Mouse (Mus musculus) hindbrain, embryonic 12.5 days (tissue): ENCODE data around the gene Abi3. TPM values are rescaled to one million over a fixed set of nuclear protein-coding genes. Genes with fewer than 3 reads are reported as not detected.
"Not testable (repeated sequence)": the region's sequence is repeated elsewhere in the genome, so short reads cannot be mapped to it uniquely, and the experiment has no call there.

Source experiments
- ATAC-seq: fragments of 200-750 bp; cut with Nextera tagmentation; 2 replicates; pipeline ENCODE4 v1.8.0; 2017; ENCODE audit warnings: moderate TSS enrichment; ENCODE audit not compliant: low FRiP score
- H3K27ac ChIP-seq: fragments of 300-500 bp; sonication (generic); 2 replicates; pipeline ENCODE4 v1.5.1; 2016; ENCODE audit warnings: mild to moderate bottlenecking
- H3K27me3 ChIP-seq: fragments of 300-500 bp; sonication (generic); 2 replicates; pipeline ENCODE4 v1.6.1; 2016; ENCODE audit warnings: mild to moderate bottlenecking
- H3K36me3 ChIP-seq: fragments of 300-500 bp; sonication (generic); 2 replicates; pipeline ENCODE4 v1.6.1; 2016; ENCODE audit warnings: mild to moderate bottlenecking
- H3K4me1 ChIP-seq: fragments of 300-500 bp; sonication (generic); 2 replicates; pipeline ENCODE4 v1.6.1; 2016
- H3K4me2 ChIP-seq: fragments of 300-500 bp; sonication (generic); replicated peaks from 2 replicates; pipeline ENCODE4 v1.6.1; 2016; ENCODE audit warnings: mild to moderate bottlenecking
- H3K4me3 ChIP-seq: fragments of 300-500 bp; sonication (generic); 2 replicates; pipeline ENCODE4 v1.5.1; 2016; ENCODE audit warnings: mild to moderate bottlenecking
- H3K9ac ChIP-seq: fragments of 300-500 bp; sonication (generic); 2 replicates; pipeline ENCODE4 v1.6.1; 2016; ENCODE audit warnings: mild to moderate bottlenecking, moderate library complexity
- H3K9me3 ChIP-seq: fragments of 300-500 bp; sonication (generic); replicated peaks from 2 replicates; pipeline ENCODE4 v1.6.1; 2016; ENCODE audit warnings: mild to moderate bottlenecking
- WGBS: fragments of 180-500 bp; shearing (Covaris S2); methylation state at CpG from one replicate; pipeline ENCODE4 v1.1.7; 2016; 5-methylcytosine and 5-hydroxymethylcytosine counted together
- polyA plus RNA-seq: library from polyadenylated mRNA; unstranded; fragments of >200 nt; fragmentation: Nextera tagmentation; extraction: Ambion mirVana; gene quantifications from 2 replicates; pipeline ENCODE4 v1.2.1, GENCODE M21; 2016

Abi3 gene
- polyA plus RNA-seq, result 3.7 and 4.7 TPM in 2 replicates

DNA sequence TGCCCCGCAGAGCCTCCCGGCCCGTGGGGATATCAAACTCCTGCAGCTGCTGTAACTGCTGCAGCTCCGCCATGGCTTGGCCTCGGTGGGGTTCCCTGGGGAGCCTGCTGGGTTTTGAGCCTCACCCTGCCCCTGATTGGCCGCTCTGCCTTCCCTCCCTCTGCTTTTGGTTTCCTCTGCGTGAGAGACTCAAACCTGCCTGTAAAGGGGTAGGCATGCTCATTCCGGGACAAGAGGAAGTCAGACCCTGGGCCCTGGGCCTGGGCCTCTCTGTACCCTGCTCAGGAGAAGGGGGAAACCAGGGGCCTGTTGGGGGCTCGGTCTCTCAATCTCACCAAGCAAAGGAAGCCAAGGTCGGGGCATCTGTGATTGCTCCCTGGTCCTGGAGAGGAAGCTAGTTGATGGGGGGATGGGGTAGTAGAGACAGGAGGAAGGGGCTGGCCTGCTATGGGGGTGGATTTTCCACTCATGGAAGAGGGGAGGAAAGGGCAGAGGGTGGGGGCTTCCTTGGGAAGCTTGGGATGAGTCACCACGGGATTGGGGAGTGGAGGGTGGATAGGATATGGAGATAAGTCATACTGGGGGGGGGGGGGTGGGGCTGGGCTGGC is at the start of gene Abi3:
Abi3 (minus strand) TSS at position 403 of the 608 bp plus-strand sequence.
- H3K9ac ChIP-seq, result no peak within 1 kb of the TSS; the same call in 1 of the 2 replicates
- no peaks in the 10 kb centered on the region for H3K36me3 ChIP-seq
- H3K9me3 ChIP-seq, result no peaks in the 10 kb centered on the region
- no peak within 1 kb of the TSS for H3K27ac ChIP-seq
- WGBS, result 12% methylated on average over 11 of the region's 11 CpGs
- H3K4me1 ChIP-seq, result peaks cover 9% of the 10 kb centered on the region
- H3K4me3 ChIP-seq, result 0 out of 2 replicates have a peak within 1 kb of the TSS, but pooled peaks have one; percentile 3
- no peak for ATAC-seq
- peaks cover 32% of the 10 kb centered on the region for H3K27me3 ChIP-seq
- H3K4me2 ChIP-seq, result peak within 1 kb of the TSS; percentile 27

DNA sequence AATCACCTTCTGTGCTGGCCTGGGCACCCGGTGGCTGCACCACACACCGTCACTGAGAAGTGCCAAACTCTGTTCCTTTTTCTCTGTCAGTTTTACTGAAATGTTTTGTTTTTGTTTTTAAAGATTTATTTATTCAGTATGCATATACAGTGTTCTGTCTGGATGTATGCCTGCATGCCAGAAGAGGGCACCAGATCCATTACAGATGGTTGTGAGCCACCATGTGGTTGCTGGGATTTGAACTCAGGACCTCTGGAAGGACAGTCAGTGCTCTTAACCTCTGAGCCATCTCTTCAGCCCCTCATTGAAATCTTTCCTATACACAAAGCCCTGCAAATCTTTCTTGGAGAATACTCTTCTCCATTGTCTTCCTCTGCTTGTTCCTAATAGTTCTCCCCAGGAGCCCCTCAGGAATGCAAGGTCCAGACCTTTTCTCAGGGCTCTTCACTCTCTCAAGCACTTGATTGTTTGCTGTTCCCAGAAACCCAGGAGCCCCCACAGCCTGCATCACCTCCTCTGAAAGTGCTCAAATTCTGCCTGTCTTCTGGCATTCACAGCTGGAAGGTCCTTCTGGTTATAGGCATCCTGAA is 48.3 kb upstream of the Abi3 start:
- H3K9ac ChIP-seq, result no peak overlapping the region
- no peak overlapping the region for H3K27ac ChIP-seq
- no peak for ATAC-seq
- 63% methylated on average over 2 of the region's 2 CpGs for WGBS
- H3K27me3 ChIP-seq, result no peaks in the 10 kb centered on the region
- H3K36me3 ChIP-seq, result no peaks in the 10 kb centered on the region
- H3K9me3 ChIP-seq, result no peaks in the 10 kb centered on the region
- H3K4me1 ChIP-seq, result no peaks in the 10 kb centered on the region
- H3K4me3 ChIP-seq, result no peak overlapping the region
- H3K4me2 ChIP-seq, result no peak overlapping the region

DNA sequence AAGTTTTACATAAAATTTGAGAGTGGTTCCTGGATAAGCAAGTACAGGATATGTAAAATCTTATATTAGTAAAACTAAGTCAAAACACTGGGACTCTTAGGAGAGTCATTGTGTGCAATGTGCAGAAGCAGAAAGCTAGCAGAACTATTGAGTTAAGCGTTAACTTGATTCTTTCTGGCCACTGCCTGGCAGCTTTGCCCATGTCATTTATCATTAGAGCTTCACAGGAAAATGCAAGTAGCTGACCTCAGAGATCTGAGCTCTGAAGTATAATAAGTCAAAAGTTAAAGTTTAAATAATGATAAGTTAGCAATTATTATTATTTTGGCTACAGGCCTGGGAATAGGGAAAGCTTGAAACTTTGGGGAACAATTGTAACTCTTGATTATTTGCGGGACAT is 37.6 kb upstream of the Abi3 start:
- WGBS, result 65% methylated on average over 2 of the region's 2 CpGs
- H3K9me3 ChIP-seq, H3K4me1 ChIP-seq, H3K27me3 ChIP-seq, H3K27ac ChIP-seq, H3K9ac ChIP-seq, ATAC-seq, H3K4me3 ChIP-seq, H3K36me3 ChIP-seq, H3K4me2 ChIP-seq: not testable (repeated sequence)

DNA sequence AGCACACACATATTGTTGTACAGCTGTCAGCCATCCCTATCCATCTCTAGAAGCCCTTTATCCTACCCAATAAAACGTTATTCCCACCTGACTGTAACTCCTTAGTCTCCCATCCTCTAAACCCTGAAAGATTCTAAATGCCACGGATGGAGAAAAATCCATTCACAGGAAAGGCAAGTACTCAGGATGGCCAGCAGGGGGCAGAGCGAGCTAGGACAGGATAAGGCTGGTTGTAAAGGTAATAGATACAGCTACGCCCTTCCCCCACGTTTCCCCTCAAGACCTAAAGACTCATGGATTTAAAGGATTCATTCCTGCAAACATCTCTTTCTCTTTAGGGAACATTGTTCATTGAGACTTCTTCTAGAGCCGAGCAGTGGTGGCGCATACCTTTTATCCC is 34.0 kb upstream of the Abi3 start:
- no peak for ATAC-seq
- Histone ChIP-seq H3K27me3 (peaks cover 4% of the 10 kb centered on the region; the same call in 1 of the 2 replicates), H3K4me1 (no peaks in the 10 kb centered on the region), H3K36me3 (no peaks in the 10 kb centered on the region), H3K4me2 (peak overlapping the region; percentile 16; the same call in 1 of the 2 replicates), H3K9ac (no peak overlapping the region), H3K27ac (no peak overlapping the region), H3K9me3 (no peaks in the 10 kb centered on the region), H3K4me3 (no peak overlapping the region)
- WGBS, result 15% methylated on average over 7 of the region's 7 CpGs

DNA sequence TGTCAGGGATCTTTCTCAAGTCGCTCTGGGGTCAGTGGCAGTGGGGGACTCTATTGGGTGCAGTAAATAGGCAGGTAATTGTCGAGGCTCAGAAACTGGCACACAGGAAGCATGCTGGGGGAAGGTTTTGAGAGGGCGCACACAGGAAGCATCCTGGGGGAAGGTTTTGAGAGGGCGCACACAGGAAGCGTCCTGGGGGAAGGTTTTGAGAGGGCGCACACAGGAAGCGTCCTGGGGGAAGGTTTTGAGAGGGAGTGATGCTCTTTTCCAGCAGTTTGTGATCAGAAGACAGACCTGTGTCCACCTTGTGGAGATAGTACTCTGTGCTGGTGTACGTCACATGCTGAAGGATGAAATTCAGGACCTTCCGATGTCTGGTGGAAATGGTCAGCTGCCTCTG is 33.5 kb upstream of the Abi3 start:
- Histone ChIP-seq H3K9me3 (no peaks in the 10 kb centered on the region), H3K4me3 (no peak overlapping the region), H3K27ac (no peak overlapping the region), H3K27me3 (no peaks in the 10 kb centered on the region), H3K9ac (no peak overlapping the region), H3K36me3 (no peaks in the 10 kb centered on the region), H3K4me1 (no peaks in the 10 kb centered on the region), H3K4me2 (peak overlapping the region; percentile 16; the same call in 1 of the 2 replicates)
- no peak for ATAC-seq
- WGBS, result 36% methylated on average over 9 of the region's 9 CpGs

DNA sequence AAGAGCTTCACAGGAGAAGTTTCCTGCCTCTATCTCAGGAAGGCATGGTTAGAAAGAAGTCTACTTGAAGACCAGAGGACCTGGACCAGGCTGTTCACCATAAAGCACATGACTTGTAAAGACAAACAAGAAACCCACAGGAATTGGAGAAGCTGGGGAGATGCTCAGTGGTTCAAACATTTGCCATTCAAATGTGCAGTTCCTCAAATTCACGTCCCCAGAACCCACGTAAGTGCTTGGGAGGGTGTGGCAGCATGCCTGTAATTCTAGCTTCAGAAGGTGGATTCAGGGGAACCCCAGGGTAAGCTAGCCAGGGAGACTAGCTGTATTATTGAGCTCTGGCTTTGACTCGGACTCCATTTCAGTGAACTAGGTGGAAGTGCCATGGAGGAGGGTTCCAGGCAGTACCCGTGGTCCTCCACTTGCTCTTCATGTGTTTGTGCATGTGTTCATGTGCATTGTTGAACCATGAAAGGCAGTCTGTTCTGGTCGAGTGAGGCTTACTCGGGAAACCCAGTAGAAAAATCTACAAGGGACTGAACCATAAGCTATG is 27.7 kb upstream of the Abi3 start:
- no peaks in the 10 kb centered on the region for H3K9me3 ChIP-seq
- H3K27ac ChIP-seq, result no peak overlapping the region
- H3K9ac ChIP-seq, result no peak overlapping the region
- H3K4me3 ChIP-seq, result no peak overlapping the region
- no peaks in the 10 kb centered on the region for H3K4me1 ChIP-seq
- 70% methylated on average over 6 of the region's 6 CpGs for WGBS
- no peak for ATAC-seq
- H3K27me3 ChIP-seq, result no peaks in the 10 kb centered on the region
- H3K36me3 ChIP-seq, result no peaks in the 10 kb centered on the region
- no peak overlapping the region for H3K4me2 ChIP-seq

DNA sequence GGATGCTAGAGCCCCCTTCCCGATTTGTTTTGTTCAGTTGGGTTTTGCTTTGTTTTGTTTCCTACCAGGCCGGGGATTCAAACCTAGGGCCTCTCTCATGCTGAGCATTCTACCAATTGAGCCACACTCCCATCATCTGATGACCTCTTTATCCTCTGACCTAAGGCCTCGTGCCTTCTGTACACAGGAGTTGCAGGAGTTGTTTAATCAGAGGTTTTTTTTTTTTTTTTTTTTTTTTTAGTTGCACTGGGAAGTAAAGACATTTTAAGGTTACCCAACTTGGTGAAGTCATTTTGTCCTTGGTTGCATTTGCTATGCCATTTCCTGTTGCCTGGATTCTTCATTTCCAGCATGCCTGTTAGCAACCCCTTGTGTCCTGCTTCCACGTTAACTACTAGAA is 27.2 kb upstream of the Abi3 start:
- WGBS, result 83% methylated on average over 4 of the region's 4 CpGs

DNA sequence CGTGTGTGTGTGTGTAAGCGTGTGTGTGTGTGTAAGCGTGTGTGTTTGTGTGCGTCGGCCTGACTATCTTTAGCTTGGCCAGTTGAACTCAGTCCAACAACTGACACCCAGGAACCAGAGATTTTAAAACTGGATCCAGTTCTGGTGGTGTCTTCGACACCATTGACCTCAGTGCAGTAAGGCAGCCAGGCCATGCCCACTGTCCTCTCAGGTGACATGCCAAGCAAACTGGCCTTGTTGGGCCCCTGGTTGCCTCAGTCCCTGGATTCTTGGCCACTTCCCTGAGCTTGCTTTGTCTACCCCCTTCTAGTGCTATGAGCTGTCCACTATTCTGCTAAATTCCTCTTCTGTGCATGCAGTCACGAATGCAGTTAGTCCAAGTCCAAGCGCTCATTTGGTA is 19.1 kb upstream of the Abi3 start:
- H3K9me3 ChIP-seq, result no peaks in the 10 kb centered on the region
- no peak overlapping the region for H3K4me3 ChIP-seq
- H3K27me3 ChIP-seq, result no peaks in the 10 kb centered on the region
- ATAC-seq, result no peak
- H3K9ac ChIP-seq, result no peak overlapping the region
- H3K27ac ChIP-seq, result no peak overlapping the region
- WGBS, result 97% methylated on average over 8 of the region's 8 CpGs
- H3K4me2 ChIP-seq, result no peak overlapping the region
- H3K4me1 ChIP-seq, result peaks cover 17% of the 10 kb centered on the region
- H3K36me3 ChIP-seq, result no peaks in the 10 kb centered on the region

More for the DNA sequence above, 27.2 kb upstream of the Abi3 start:
- H3K4me1 ChIP-seq, result no peaks in the 10 kb centered on the region
- no peaks in the 10 kb centered on the region for H3K9me3 ChIP-seq
- H3K27me3 ChIP-seq, result no peaks in the 10 kb centered on the region
- no peak for ATAC-seq
- no peaks in the 10 kb centered on the region for H3K36me3 ChIP-seq
- no peak overlapping the region for H3K27ac ChIP-seq
- no peak overlapping the region for H3K4me3 ChIP-seq
- no peak overlapping the region for H3K9ac ChIP-seq
- H3K4me2 ChIP-seq, result no peak overlapping the region

DNA sequence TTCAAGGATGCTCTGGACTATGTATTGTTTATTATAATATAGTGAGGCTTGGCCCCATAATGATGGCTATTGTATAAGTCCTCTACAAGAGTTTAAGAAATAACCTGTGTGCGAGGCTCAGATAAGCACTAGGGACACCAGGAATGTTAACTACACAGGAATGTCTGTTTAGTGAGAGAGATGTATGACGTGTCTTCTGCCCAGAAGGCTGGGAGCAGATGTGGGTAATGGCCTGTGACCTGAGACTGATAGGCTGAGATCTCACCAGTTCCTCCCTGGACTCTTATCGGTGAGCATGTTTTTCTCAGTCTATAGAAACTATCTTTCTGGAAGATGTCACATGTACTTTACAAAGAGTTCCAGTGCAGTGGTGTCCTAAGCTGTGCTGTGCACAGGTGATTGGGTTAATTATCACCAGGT is 17.8 kb upstream of the Abi3 start:
- ATAC-seq, result no peak

DNA sequence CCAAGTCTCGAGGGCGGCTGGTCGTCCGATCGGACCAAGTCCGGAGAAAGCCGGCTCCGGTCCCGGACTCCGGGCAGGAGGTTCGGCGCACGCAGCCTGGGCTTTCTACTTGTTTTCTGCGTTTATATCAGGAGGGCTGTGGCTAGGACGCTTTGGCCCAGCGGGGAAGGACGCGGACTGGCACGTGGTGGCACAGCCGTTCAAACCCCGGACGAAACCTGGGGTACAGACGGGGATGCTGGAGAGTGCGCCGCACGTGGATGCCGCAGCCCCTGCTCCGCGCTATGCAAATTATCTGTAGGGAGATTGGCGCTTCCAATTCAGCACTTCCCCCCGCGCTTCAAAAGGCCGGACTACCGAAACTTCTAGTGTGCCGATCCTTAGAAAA is 17.2 kb upstream of the Abi3 start:
- Histone ChIP-seq H3K4me1 (peaks cover 17% of the 10 kb centered on the region), H3K9me3 (no peaks in the 10 kb centered on the region), H3K36me3 (no peaks in the 10 kb centered on the region), H3K4me2 (peak overlapping the region; percentile 77), H3K27me3 (no peaks in the 10 kb centered on the region), H3K27ac (peak overlapping the region; percentile 88), H3K9ac (peak overlapping the region; percentile 65), H3K4me3 (peak overlapping the region; percentile 78)
- 0% methylated on average over 35 of the region's 35 CpGs for WGBS
- ATAC-seq, result peak; percentile 72

More for the DNA sequence above, 17.8 kb upstream of the Abi3 start:
- H3K27me3 ChIP-seq, result no peaks in the 10 kb centered on the region
- no peaks in the 10 kb centered on the region for H3K36me3 ChIP-seq
- H3K4me2 ChIP-seq, result peak overlapping the region; percentile 77
- 36% methylated on average over 3 of the region's 3 CpGs for WGBS
- H3K9me3 ChIP-seq, result no peaks in the 10 kb centered on the region
- peak overlapping the region; percentile 65 for H3K9ac ChIP-seq
- H3K4me3 ChIP-seq, result peak overlapping the region; percentile 78
- H3K4me1 ChIP-seq, result peaks cover 17% of the 10 kb centered on the region
- H3K27ac ChIP-seq, result peak overlapping the region; percentile 88; the same call in 1 of the 2 replicates

DNA sequence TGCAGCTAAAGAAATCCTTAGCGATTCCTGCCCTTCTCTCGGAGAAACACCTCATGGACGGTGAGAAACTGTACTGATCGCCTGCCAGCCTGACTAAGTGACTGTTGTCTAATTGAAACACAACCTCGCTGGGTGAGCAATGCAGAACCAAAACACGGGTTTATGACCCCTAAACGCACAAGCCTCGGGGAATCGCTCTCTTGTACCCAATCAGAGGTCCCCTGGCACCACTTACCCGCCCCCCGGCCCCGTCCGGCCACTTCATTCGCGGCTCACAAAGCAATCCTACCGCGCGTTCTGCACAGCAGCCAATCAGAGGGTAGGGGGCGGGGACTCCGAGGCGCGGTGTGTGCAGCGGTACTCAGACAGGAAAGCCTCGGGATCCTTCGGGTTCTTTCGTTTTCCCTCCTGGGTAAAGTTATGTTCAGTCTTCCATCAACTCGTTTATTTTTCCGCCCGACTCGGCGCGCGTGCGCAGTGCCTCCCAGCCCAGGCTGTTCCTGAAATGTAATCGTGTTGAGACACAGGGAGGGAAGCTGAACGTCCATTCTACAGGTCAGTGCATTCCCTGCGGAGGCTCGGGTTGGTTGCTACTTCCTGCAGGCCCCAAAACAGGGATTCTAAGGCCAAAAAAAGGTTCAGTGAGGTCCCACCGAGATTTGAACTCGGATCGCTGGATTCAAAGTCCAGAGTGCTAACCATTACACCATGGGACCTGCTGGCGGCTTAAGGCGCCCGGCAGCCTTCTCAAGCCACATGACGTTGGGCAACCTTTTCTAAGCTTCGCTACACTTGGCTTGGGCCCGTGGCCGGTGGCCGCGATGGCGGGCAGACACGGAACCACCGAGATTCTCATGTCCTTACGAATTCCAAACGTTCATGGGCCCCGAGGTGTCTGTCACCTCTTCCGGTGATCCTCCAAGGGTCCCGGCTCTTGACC is 16.5 kb upstream of the Abi3 start:
- Histone ChIP-seq H3K4me1 (peaks cover 17% of the 10 kb centered on the region), H3K9me3 (no peaks in the 10 kb centered on the region), H3K27me3 (no peaks in the 10 kb centered on the region), H3K4me3 (peak overlapping the region; percentile 78), H3K36me3 (no peaks in the 10 kb centered on the region), H3K9ac (peak overlapping the region; percentile 65), H3K27ac (peak overlapping the region; percentile 88), H3K4me2 (peak overlapping the region; percentile 77)
- WGBS, result under 1% methylated on average over 58 of the region's 58 CpGs
- peak; percentile 98 for ATAC-seq
